Mouse (Mus musculus) erythroblast, adult 5-6 weeks (primary cell): ENCODE results near the gene Tbx10. TPM values are rescaled to one million over a fixed set of nuclear protein-coding genes. Genes with fewer than 3 reads are reported as not detected.

ENCODE experiments used
- ATAC-seq: replicated peaks from 2 replicates; pipeline ENCODE4 v1.8.0; 2016; ENCODE audit warnings: moderate number of reproducible peaks, mild to moderate bottlenecking, moderate TSS enrichment, inconsistent platforms; ENCODE audit not compliant: poor library complexity, low FRiP score, severe bottlenecking
- total RNA-seq, 2 experiments: library from RNA; stranded (forward) in 1 of 2; stranded (reverse) in 1 of 2; fragments of 150-400 nt in 1 of 2; fragments of 200-764, 138-1000 nt in 1 of 2; gene quantifications; 2 replicates each; pipeline versions ENCODE4 v1.2.3 to v1.2.4; 2015 to 2017; ENCODE audit warnings: low replicate concordance in 2 of 2

Gene Tbx10
- total RNA-seq, 2 experiments from 2014 or later = not detected

GRCm38 (mm10) chr19:4000949-4001525, 8.5 kb downstream of the Tbx10 start:
- ATAC-seq = no peak

GRCm38 (mm10) chr19:4001752-4002151, 9.2 kb downstream of the Tbx10 start:
- no peak for ATAC-seq

GRCm38 (mm10) chr19:4003112-4003511, 10.6 kb downstream of the Tbx10 start, which contains the start of gene Doc2g:
Gene Doc2g, plus strand, starts transcription at chr19:4003313.
- ATAC-seq = no peak

- ATAC-seq = no peak
Observed at GRCm38 (mm10) chr19:4003641-4004040, 11.1 kb downstream of the Tbx10 start.

GRCm38 (mm10) chr19:4004331-4004730, 11.8 kb downstream of the Tbx10 start:
- ATAC-seq = no peak

- ATAC-seq = no peak
Observed at GRCm38 (mm10) chr19:4005091-4005490, 12.5 kb downstream of the Tbx10 start.

GRCm38 (mm10) chr19:4005971-4006370, 13.4 kb downstream of the Tbx10 start:
- no peak for ATAC-seq

GRCm38 (mm10) chr19:4011086-4011485, 18.5 kb downstream of the Tbx10 start:
- ATAC-seq = no peak

GRCm38 (mm10) chr19:4012432-4013022, 20.0 kb downstream of the Tbx10 start, which contains the start of gene Ndufv1:
Gene Ndufv1, minus strand, starts transcription at chr19:4012806.
- peak; percentile 95 for ATAC-seq

GRCm38 (mm10) chr19:4013066-4013465, 20.5 kb downstream of the Tbx10 start:
- peak; percentile 48 for ATAC-seq

- no peak for ATAC-seq
Observed at GRCm38 (mm10) chr19:4014802-4015201, 22.2 kb downstream of the Tbx10 start.

GRCm38 (mm10) chr19:4015635-4016034, 23.1 kb downstream of the Tbx10 start:
- ATAC-seq = no peak

GRCm38 (mm10) chr19:4017921-4018587, 25.5 kb downstream of the Tbx10 start:
- no peak for ATAC-seq

- peak; percentile 95 for ATAC-seq
Observed at GRCm38 (mm10) chr19:4018743-4019583, 26.4 kb downstream of the Tbx10 start.

- ATAC-seq = no peak
Observed at GRCm38 (mm10) chr19:4023185-4023584, 30.6 kb downstream of the Tbx10 start.

- no peak for ATAC-seq
Observed at GRCm38 (mm10) chr19:4027576-4027975, 35.0 kb downstream of the Tbx10 start.

- ATAC-seq = no peak
Observed at GRCm38 (mm10) chr19:4032668-4033067, 40.1 kb downstream of the Tbx10 start.

GRCm38 (mm10) chr19:4033298-4033697, 40.7 kb downstream of the Tbx10 start:
- no peak for ATAC-seq

GRCm38 (mm10) chr19:4033742-4034141, 41.2 kb downstream of the Tbx10 start:
- no peak for ATAC-seq

GRCm38 (mm10) chr19:4036327-4037045, 43.9 kb downstream of the Tbx10 start:
- ATAC-seq = no peak
